Mouse (Mus musculus): ENCODE measurements around the gene Mvd. TPM values are rescaled to one million over a fixed set of nuclear protein-coding genes. Genes with fewer than 3 reads are reported as not detected.

The Mvd gene
- 45.9 and 47.5 TPM in 2 replicates for polyA plus RNA-seq (2015; fragmentation: Nextera tagmentation; extraction: Ambion mirVana)

DNA sequence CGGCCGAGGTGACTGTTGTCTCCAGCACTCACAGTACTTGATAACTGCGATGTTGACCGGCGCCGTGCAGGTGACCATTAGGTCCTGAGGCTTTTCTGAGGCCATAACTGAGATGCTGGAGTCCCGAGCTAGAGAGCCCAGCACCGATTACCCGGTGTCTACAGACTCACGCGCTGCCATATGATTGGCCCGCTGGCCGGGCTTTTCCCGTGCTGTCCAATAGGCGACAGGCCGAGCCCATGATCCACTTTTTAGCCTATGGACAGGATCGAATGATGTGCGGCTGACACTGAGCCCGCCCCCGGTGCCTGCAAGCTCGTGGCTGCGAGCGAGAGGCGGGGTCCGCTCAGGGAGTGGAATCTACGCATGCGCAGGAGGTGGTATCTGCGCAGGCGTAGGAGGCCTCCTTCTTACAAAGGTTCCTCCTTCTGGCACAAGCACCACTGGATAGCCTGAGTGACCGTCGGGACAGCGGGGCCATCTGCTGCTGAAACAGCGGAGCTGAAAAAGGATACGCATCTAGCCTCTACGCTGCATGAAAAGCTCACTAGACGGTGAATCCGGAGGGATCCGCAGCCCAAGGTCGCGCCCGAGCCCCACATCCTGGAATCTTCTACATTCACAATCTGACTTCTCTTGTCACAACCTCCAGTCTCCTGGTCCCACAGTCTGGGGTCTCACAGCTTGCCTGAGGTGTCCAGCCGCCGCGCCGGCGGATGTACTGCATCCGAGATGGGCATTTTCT is at the start of gene Mvd:
Gene Mvd, minus strand, starts transcription at position 161 of the 745 bp plus-strand sequence.
- H3K27ac ChIP-seq, result peak within 1 kb of the TSS; percentile 96
- peak within 1 kb of the TSS; percentile 75 for H3K4me3 ChIP-seq (replicated peaks)
- peak within 1 kb of the TSS; percentile 94 for H3K4me2 ChIP-seq (replicated peaks)
- H3K27me3 ChIP-seq, result no peaks in the 10 kb centered on the region
- H3K36me3 ChIP-seq, result peaks cover 16% of the 10 kb centered on the region
- peaks cover 38% of the 10 kb centered on the region for H3K4me1 ChIP-seq (replicated peaks)
- H3K9ac ChIP-seq (replicated peaks), result peak within 1 kb of the TSS; percentile 84
- under 1% methylated on average over 47 of the region's 47 CpGs for WGBS
- peak; percentile 99 for ATAC-seq
- H3K9me3 ChIP-seq, result no peaks in the 10 kb centered on the region

DNA sequence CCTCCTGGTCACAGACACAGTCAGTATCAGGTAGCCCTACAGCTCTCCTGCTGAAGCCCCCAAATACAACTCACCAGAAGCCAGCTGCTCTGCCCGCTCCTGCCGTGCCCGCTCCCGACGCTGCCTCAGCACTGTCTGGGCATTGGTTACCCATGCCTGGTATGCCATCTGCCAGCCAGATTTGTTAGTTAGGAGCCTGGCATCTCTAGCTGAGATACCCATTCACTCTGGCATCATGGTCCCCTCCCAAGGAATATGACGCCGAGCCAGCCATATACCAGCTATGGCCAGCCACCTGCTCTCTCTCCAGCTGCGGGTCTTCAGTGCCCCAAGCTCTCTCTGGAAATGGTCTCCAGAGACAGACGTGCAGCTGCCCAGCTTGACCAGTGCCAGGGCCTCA is 45.2 kb upstream of the Mvd start:
- H3K4me2 ChIP-seq (replicated peaks), result no peak overlapping the region
- H3K9ac ChIP-seq (replicated peaks), result no peak overlapping the region
- H3K27ac ChIP-seq, result no peak overlapping the region
- H3K4me3 ChIP-seq (replicated peaks), result no peak overlapping the region
- H3K4me1 ChIP-seq (replicated peaks), result no peaks in the 10 kb centered on the region
- 92% methylated on average over 9 of the region's 9 CpGs for WGBS
- H3K27me3 ChIP-seq, result no peaks in the 10 kb centered on the region
- no peak for ATAC-seq
- peaks cover 16% of the 10 kb centered on the region for H3K36me3 ChIP-seq
- H3K9me3 ChIP-seq, result no peaks in the 10 kb centered on the region

DNA sequence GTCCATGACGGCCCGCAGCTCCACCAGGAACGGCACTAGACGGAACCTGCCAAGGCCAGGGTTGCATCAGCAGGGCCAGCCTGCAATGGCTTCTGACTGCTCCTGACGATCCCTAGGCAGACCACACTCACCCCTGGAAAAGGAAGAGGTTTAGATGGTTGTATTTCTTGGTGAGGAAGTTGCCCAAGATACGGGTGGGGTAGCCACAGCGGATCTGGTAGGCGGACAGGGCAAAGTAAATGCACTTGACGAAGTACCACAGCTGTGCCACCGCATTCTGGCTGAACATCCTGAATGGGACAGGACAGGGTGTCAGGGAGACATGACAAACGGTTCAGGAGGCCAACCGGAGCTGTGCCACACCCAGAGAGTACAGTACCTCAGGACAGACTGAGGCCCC is 41.6 kb upstream of the Mvd start:
- peaks cover 50% of the 10 kb centered on the region for H3K36me3 ChIP-seq
- WGBS, result 90% methylated on average over 12 of the region's 12 CpGs

DNA sequence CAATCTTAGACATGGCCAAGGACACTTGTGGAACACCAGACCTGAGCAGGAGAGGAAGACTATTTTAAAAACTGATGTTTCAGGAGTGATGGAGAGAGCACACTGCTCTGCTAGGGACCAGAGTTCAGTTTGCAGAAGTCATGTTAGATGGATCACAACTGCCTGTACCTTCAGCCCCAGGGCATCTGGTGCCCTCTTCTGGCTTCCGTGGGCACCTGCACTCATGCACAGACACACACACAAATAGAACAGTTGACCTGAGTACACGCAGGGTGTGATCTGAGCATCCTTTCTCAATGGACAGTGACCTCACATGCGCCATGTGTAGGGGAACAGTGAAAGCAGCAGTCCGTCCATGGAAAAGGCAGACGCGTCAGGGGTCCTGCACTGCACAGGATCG is 40.7 kb upstream of the Mvd start:
- 96% methylated on average over 7 of the region's 7 CpGs for WGBS
- Histone ChIP-seq H3K4me2 (replicated peaks) (no peak overlapping the region), H3K27ac (no peak overlapping the region), H3K27me3 (no peaks in the 10 kb centered on the region), H3K9ac (replicated peaks) (no peak overlapping the region), H3K4me1 (replicated peaks) (no peaks in the 10 kb centered on the region), H3K9me3 (no peaks in the 10 kb centered on the region), H3K4me3 (replicated peaks) (no peak overlapping the region), H3K36me3 (peaks cover 60% of the 10 kb centered on the region)
- ATAC-seq, result no peak

More for the DNA sequence above, 41.6 kb upstream of the Mvd start:
- H3K4me1 ChIP-seq (replicated peaks), result no peaks in the 10 kb centered on the region
- H3K4me3 ChIP-seq (replicated peaks), result no peak overlapping the region
- no peaks in the 10 kb centered on the region for H3K9me3 ChIP-seq
- no peak overlapping the region for H3K4me2 ChIP-seq (replicated peaks)
- no peak overlapping the region for H3K27ac ChIP-seq
- ATAC-seq, result no peak
- H3K27me3 ChIP-seq, result no peaks in the 10 kb centered on the region
- no peak overlapping the region for H3K9ac ChIP-seq (replicated peaks)

DNA sequence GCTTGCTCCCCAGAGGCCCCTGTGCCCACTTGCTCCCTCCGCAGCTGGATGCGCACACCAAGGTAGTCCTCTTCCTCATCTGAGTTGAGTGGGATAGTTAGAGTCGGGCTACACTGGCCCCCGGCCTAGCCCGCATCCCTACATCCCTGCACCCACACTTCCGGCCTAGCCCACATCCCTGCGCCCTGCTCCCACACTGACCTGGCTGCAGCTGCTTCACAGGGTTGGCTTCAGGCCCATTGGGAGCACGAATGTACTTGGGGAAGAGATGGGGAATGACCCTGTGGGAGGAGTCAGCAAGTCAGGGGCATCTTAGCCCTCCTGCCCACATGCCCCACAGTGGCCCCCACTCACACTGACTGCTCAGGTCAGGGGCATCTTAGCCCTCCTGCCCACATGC is 39.2 kb upstream of the Mvd start:
- ATAC-seq, result no peak

DNA sequence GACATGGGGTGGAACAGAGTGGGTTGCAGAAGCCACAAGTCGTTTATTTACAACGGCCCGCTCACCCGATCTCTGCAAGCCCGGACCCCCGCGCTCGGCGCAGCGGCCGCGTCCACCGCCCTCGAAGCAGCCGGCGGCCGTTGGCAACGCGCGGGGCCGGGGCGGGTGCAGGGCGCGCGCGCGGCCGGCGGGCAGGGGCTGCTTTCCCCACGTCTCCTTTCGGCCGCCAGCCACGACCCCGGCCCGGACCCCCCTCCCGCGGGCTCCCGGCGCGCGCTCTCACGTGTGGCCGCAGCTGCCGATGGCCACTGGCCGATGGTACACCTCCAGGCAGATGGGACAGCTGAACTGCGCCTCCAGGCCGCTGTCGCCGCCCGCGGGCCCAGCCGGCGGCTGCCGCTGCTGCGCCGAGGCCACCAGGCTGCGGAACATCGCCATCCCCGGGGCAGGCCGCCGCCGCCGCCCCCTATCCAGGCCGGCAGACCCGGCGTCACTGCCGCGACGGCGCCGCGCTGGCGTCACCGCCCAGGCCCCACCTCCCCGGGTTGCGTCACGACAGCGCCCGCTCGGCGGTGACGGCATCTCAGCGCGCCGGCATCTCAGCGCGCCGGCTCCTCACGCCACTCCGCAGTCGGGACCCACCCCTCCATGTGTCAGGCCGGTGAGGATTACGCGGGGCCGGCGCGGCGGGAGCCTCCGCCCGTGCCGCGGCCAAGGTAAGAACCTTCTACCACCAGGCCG is 32.5 kb upstream of the Mvd start, which contains the start of the genes Rnf166 and Ctu2:
Gene Rnf166, minus strand, starts transcription at position 485 of the 741 bp plus-strand sequence.
Gene Ctu2, plus strand, starts transcription at position 564 of the 741 bp plus-strand sequence.
- under 1% methylated on average over 93 of the region's 103 CpGs for WGBS
- Histone ChIP-seq H3K4me3 (replicated peaks) (peak within 1 kb of the TSS; percentile 97), H3K27ac (peak within 1 kb of the TSS; percentile 86), H3K4me2 (replicated peaks) (peak within 1 kb of the TSS; percentile 96), H3K27me3 (no peaks in the 10 kb centered on the region), H3K36me3 (peaks cover 55% of the 10 kb centered on the region), H3K4me1 (replicated peaks) (peaks cover 29% of the 10 kb centered on the region), H3K9ac (replicated peaks) (peak within 1 kb of the TSS; percentile 96), H3K9me3 (no peaks in the 10 kb centered on the region)
- peak; percentile 96 for ATAC-seq

More for the DNA sequence above, 39.2 kb upstream of the Mvd start:
- peaks cover 73% of the 10 kb centered on the region for H3K36me3 ChIP-seq
- H3K9ac ChIP-seq (replicated peaks), result no peak overlapping the region
- no peak overlapping the region for H3K4me3 ChIP-seq (replicated peaks)
- H3K27me3 ChIP-seq, result no peaks in the 10 kb centered on the region
- H3K4me1 ChIP-seq (replicated peaks), result 0 out of 2 replicates have a peak, but pooled peaks cover under 1% of the 10 kb centered on the region
- H3K27ac ChIP-seq, result no peak overlapping the region
- H3K9me3 ChIP-seq, result no peaks in the 10 kb centered on the region
- 94% methylated on average over 8 of the region's 8 CpGs for WGBS
- no peak overlapping the region for H3K4me2 ChIP-seq (replicated peaks)

DNA sequence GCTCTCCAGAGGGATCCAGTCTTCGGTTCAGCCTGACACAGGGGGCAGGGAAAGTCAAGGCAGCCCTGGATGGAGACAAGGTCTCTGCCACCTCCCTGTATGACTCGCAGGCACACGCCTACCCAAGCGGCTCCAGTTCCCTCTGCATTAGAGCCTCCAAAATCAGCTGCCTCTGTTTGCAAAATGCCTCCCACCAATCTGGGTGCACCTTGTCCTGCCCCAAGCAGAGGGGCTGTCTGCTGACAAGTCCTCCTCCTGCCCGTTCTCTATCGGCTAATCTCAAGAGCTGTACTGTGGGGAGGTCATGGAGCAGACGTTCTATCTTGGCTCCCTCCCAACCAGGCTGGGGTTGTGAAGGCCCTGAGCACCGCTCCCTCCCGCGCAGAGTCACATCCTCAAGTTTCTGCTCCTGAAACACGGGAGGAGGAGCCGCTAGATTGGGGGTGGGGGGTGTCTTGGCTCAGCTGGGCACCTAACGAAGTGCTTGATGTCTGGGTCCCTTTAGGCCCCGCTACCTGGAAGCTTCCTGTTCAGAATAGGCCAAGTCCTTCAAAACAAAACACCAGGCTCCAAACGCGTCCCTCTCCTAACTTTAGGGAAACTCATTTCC is 31.8 kb upstream of the Mvd start:
- Histone ChIP-seq H3K4me3 (replicated peaks) (peak overlapping the region; percentile 97), H3K9me3 (no peaks in the 10 kb centered on the region), H3K4me2 (replicated peaks) (peak overlapping the region; percentile 96), H3K27ac (no peak overlapping the region), H3K27me3 (no peaks in the 10 kb centered on the region), H3K36me3 (peaks cover 56% of the 10 kb centered on the region), H3K9ac (replicated peaks) (peak overlapping the region; percentile 96), H3K4me1 (replicated peaks) (peaks cover 29% of the 10 kb centered on the region)
- 13% methylated on average over 16 of the region's 16 CpGs for WGBS
- ATAC-seq, result peak; percentile 20; the same call in 1 of the 2 replicates

DNA sequence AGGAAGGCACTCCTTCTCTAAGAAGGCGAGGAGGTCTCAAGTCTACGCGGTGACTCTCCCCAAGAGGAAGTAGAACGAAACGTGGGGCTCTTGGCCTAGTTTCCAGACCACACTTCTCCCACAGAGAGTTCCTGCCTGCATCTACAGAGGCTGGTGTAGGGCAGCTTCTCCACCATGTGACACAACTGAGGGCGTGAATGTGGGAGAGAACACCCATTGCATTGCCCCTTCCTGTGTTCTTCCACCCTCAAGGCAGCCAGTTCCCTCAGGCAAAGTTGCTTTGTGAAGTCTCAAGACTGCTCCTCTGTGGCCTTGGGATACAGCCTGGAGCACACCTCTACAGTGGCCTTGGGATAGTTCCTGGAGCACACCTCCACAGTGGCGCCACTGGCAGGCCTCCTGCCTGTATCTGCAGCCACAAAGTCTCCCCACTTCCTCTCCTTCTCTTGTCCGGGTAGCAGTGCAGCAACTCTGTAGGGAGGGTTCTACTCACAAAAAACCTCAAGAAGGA is 30.7 kb upstream of the Mvd start:
- 88% methylated on average over 8 of the region's 8 CpGs for WGBS
- Histone ChIP-seq H3K9me3 (no peaks in the 10 kb centered on the region), H3K27me3 (no peaks in the 10 kb centered on the region), H3K4me3 (replicated peaks) (no peak overlapping the region), H3K27ac (no peak overlapping the region), H3K9ac (replicated peaks) (0 out of 2 replicates have a peak overlapping the region, but pooled peaks have one; percentile 14), H3K36me3 (peaks cover 56% of the 10 kb centered on the region), H3K4me2 (replicated peaks) (no peak overlapping the region; the same call in 1 of the 2 replicates), H3K4me1 (replicated peaks) (peaks cover 29% of the 10 kb centered on the region)
- ATAC-seq, result no peak

DNA sequence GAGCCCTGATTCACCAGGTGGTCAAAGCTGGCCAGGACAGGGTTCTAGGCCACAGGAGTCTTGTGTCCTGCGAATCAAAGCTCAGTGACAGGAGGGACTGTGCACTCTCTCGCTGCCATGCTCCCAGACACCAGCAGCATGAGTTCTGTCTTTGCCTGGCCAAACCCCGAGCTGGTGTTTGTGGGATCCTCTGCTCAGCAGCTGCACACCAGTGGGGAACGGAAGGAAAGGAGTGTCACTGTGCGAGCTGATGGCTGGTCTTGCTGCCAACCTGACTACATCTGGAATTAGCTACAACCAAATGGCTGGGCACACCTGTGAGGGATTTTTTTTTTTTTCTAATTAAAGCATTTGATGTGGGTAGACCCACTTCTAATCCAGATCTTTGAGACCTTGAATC is 27.5 kb upstream of the Mvd start:
- Histone ChIP-seq H3K4me1 (replicated peaks) (peaks cover 17% of the 10 kb centered on the region), H3K9me3 (no peaks in the 10 kb centered on the region), H3K27me3 (no peaks in the 10 kb centered on the region), H3K9ac (replicated peaks) (no peak overlapping the region), H3K36me3 (peaks cover 74% of the 10 kb centered on the region), H3K4me3 (replicated peaks) (no peak overlapping the region), H3K27ac (no peak overlapping the region), H3K4me2 (replicated peaks) (no peak overlapping the region)
- WGBS, result 87% methylated on average over 5 of the region's 5 CpGs
- ATAC-seq, result no peak

DNA sequence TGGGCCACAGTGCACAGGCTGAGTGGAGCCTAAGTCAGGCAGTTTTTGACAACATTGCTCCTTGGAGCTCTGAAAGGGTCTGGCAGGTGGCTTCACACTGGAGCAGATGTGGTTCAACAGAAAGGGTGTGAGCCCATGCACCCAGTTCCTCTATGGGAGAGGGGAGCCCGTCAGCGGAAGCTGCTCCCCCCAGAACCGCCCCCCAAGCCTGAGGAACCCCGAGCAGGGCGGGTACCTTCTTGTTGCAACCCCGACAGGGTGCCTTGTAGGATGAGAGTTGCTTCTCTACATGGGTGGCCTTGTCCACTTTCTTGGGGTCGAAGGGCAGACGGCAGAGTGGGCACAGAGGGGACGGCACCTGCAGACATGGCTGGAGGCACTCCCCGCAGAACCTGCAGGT is 26.7 kb upstream of the Mvd start:
- H3K9ac ChIP-seq (replicated peaks), result no peak overlapping the region
- no peaks in the 10 kb centered on the region for H3K9me3 ChIP-seq
- WGBS, result 89% methylated on average over 10 of the region's 10 CpGs
- no peaks in the 10 kb centered on the region for H3K27me3 ChIP-seq
- H3K4me2 ChIP-seq (replicated peaks), result no peak overlapping the region
- H3K4me1 ChIP-seq (replicated peaks), result peaks cover 13% of the 10 kb centered on the region
- peaks cover 81% of the 10 kb centered on the region for H3K36me3 ChIP-seq
- H3K4me3 ChIP-seq (replicated peaks), result no peak overlapping the region
- no peak overlapping the region for H3K27ac ChIP-seq
- no peak for ATAC-seq

DNA sequence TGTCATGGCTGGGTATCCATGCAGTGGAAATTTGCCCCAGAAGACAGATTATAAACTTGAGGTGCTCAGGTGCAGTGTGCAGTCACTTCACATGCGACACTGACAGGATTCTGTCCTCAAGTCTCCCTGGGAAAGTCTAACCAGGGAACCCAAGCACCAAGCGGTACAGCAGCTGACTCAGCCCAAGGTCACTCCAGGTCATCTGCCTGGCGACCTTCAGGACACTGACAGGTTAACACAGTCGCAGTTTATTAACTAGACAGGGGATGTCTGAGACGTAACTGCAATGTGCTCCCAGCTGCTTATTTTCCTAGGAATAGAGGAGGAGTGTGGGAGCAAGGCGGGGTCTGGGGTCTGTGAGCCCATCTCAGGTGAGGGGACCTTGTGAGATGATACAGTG is 26.2 kb upstream of the Mvd start:
- Histone ChIP-seq H3K9ac (replicated peaks) (no peak overlapping the region), H3K27ac (no peak overlapping the region), H3K9me3 (no peaks in the 10 kb centered on the region), H3K4me3 (replicated peaks) (no peak overlapping the region), H3K4me2 (replicated peaks) (no peak overlapping the region), H3K36me3 (peaks cover 81% of the 10 kb centered on the region), H3K4me1 (replicated peaks) (peaks cover 7% of the 10 kb centered on the region), H3K27me3 (no peaks in the 10 kb centered on the region)
- ATAC-seq, result no peak
- 85% methylated on average over 6 of the region's 6 CpGs for WGBS

Data from midbrain, embryonic 13.5 days (tissue).